In the genomic region with DNA sequence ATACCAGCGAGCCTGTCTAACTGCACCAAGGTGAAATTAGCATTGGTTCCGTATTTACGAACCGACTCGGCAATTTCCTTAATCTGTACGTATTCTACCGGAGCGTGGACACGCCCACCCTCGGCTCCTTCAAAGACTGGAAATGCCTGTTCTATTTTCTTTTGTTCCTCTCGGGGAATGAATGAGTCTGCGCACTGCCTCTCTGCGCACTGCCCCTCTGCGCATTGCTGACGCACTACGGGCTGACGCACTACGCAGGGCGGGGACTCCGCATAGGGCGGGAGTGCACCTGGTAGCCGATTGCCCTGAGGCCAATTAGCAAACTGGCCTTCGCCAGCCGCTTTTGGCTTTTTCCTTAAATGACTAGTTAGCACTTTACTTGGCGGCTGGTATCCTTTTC, we compare ENCODE assay signal across 12 mouse cellular contexts. TPM values are rescaled to one million over a fixed set of nuclear protein-coding genes. Genes with fewer than 3 reads are reported as not detected.
DNase-seq lines count a peak whose midpoint lies in the region; ATAC-seq and TF ChIP-seq lines count a peak whose summit lies in the region.
"Not testable (repeated sequence)": the region's sequence is repeated elsewhere in the genome, so short reads cannot be mapped to it uniquely, and the experiment has no call there.
"Had no signal": no experiment of that assay in that cellular context is flagged by ENCODE, and none has a peak within 500 bp of the region (broad histone marks: within the 10 kb centered on the region; RNA-seq: fewer than 3 reads in every experiment).

No protein-coding gene starts in this region.

- H3K79me2 ChIP-seq in macrophage (ENCODE audit: inconsistent target), result not testable (repeated sequence)

- TF ChIP-seq POLR2A in cortical plate, adult 2 months (IDR thresholded peaks at IDR 0.05; ENCODE audit: extremely low read depth, insufficient read depth, low read length); kidney, adult 2 months (IDR thresholded peaks at IDR 0.05; ENCODE audit: low read depth, low read length): not testable (repeated sequence)

- not testable (repeated sequence) for H3K9me3 ChIP-seq in forebrain, embryonic 15.5 days; heart, postnatal 0 days (replicated peaks; ENCODE audit: control insufficient read depth, low read length); limb, embryonic 15.5 days; neural tube, embryonic 15.5 days (replicated peaks)

- H3K4me3 ChIP-seq in cortical plate, adult 2 months (ENCODE audit: insufficient read depth, low read length), result peak overlapping the region; percentile 26
- H3K4me3 ChIP-seq in forebrain, embryonic 15.5 days, result peak overlapping the region; percentile 39
- H3K4me3 ChIP-seq in heart, postnatal 0 days (ENCODE audit: low read depth, low read length), result peak overlapping the region; percentile 35
- H3K4me3 ChIP-seq in kidney, adult 2 months (ENCODE audit: insufficient read depth, low read depth, low read length), result peak overlapping the region; percentile 32
- H3K4me3 ChIP-seq in limb, embryonic 15.5 days, result peak overlapping the region; percentile 34
- peak overlapping the region; percentile 26 for H3K4me3 ChIP-seq in macrophage (ENCODE audit: inconsistent target)
- H3K4me3 ChIP-seq in neural tube, embryonic 15.5 days (replicated peaks), result peak overlapping the region; percentile 36

- not testable (repeated sequence) for TF ChIP-seq CTCF in cortical plate, adult 2 months (IDR thresholded peaks at IDR 0.05; ENCODE audit: extremely low read depth, insufficient read depth, low read length); heart, postnatal 0 days (IDR thresholded peaks at IDR 0.05; ENCODE audit: low read depth); kidney, adult 2 months (conservative IDR thresholded peaks at IDR 0.05; ENCODE audit: insufficient read depth, insufficient read length, low read depth, low read length)

- ATAC-seq in forebrain, embryonic 15.5 days (replicated peaks); heart, postnatal 0 days (ENCODE audit: insufficient read depth, low read depth); limb, embryonic 15.5 days (ENCODE audit: insufficient number of reproducible peaks, low FRiP score, low TSS enrichment, low read depth); neural tube, embryonic 15.5 days (ENCODE audit: low FRiP score): not testable (repeated sequence)

- TF ChIP-seq EP300 in heart, postnatal 0 days (IDR thresholded peaks at IDR 0.05; ENCODE audit: low read depth), result not testable (repeated sequence)

- peak overlapping the region; percentile 31; the same call in 1 of the 2 replicates for H3K4me2 ChIP-seq in forebrain, embryonic 15.5 days (replicated peaks)
- peak overlapping the region; percentile 37; the same call in 1 of the 2 replicates for H3K4me2 ChIP-seq in heart, postnatal 0 days (ENCODE audit: low read depth, low read length)
- not testable (repeated sequence) for H3K4me2 ChIP-seq in limb, embryonic 15.5 days
- H3K4me2 ChIP-seq in neural tube, embryonic 15.5 days, result peak overlapping the region; percentile 34

- H3K9ac ChIP-seq in forebrain, embryonic 15.5 days (replicated peaks), result peak overlapping the region; percentile 40; the same call in 1 of the 2 replicates
- H3K9ac ChIP-seq in heart, postnatal 0 days (replicated peaks; ENCODE audit: low read depth, low read length); limb, embryonic 15.5 days; neural tube, embryonic 15.5 days (replicated peaks): not testable (repeated sequence)

- H3K27me3 ChIP-seq in forebrain, embryonic 15.5 days; heart, postnatal 0 days (ENCODE audit: control insufficient read depth, insufficient read depth, low read length); kidney, adult 2 months (replicated peaks; ENCODE audit: control insufficient read depth, insufficient read depth, low read length); limb, embryonic 15.5 days; neural tube, embryonic 15.5 days (replicated peaks): not testable (repeated sequence)

- DNase-seq in heart, postnatal 0 days (ENCODE audit: low spot score); kidney, adult 2 months: not testable (repeated sequence)

- not testable (repeated sequence) for H3K27ac ChIP-seq in cortical plate, adult 2 months (ENCODE audit: insufficient read depth, low read length); heart, postnatal 0 days (ENCODE audit: low read depth); kidney, adult 2 months (ENCODE audit: insufficient read depth, low read depth, low read length); macrophage
- H3K27ac ChIP-seq in forebrain, embryonic 15.5 days (replicated peaks), result peak overlapping the region; percentile 85
- peak overlapping the region; percentile 28; the same call in 1 of the 2 replicates for H3K27ac ChIP-seq in limb, embryonic 15.5 days
- H3K27ac ChIP-seq in neural tube, embryonic 15.5 days (replicated peaks), result peak overlapping the region; percentile 79

- not testable (repeated sequence) for H3K36me3 ChIP-seq in forebrain, embryonic 15.5 days; heart, postnatal 0 days (replicated peaks; ENCODE audit: control insufficient read depth, insufficient read depth, low read length); kidney, adult 2 months (ENCODE audit: control insufficient read depth, insufficient read depth, low read length); limb, embryonic 15.5 days; macrophage (ENCODE audit: inconsistent target); neural tube, embryonic 15.5 days

- WGBS in forebrain, embryonic 15.5 days, result 54% methylated on average over 11 of the region's 25 CpGs
- 27% methylated on average over 7 of the region's 25 CpGs for WGBS in heart, postnatal 0 days
- 45% methylated on average over 14 of the region's 25 CpGs for WGBS in kidney, adult 2 months
- WGBS in limb, embryonic 15.5 days, result 66% methylated on average over 4 of the region's 25 CpGs
- WGBS in macrophage (ENCODE audit: missing documents), result no CpG with 5 or more reads among the region's 25 CpGs
- WGBS in neural tube, embryonic 15.5 days, result 75% methylated on average over 3 of the region's 25 CpGs

- not testable (repeated sequence) for H3K4me1 ChIP-seq in cortical plate, adult 2 months (ENCODE audit: control insufficient read depth, insufficient read depth, low read length); forebrain, embryonic 15.5 days; heart, postnatal 0 days (ENCODE audit: control insufficient read depth, insufficient read depth); kidney, adult 2 months (ENCODE audit: control insufficient read depth, insufficient read depth, low read length); limb, embryonic 15.5 days
- H3K4me1 ChIP-seq in neural tube, embryonic 15.5 days, result peaks cover 12% of the 10 kb centered on the region

RNA-seq across cellular contexts. Expression of a gene that starts 4.6 kb away (rescaled TPM):
- 111 and 115 TPM in 2 replicates for polyA plus RNA-seq in cortical plate, adult 2 months (2012; rRNA removed)
- 118 and 120 TPM in 2 replicates for polyA plus RNA-seq in forebrain, embryonic 15.5 days (2015; fragmentation: Nextera tagmentation; extraction: Ambion mirVana)
- total RNA-seq in heart, postnatal 0 days (2014; rRNA removed; ENCODE audit: low replicate concordance), result 49.5 and 65.0 TPM in 2 replicates
- 22.4 and 27.4 TPM in 2 replicates for polyA plus RNA-seq in heart, postnatal 0 days (2015; fragmentation: Nextera tagmentation; extraction: Ambion mirVana)
- polyA plus RNA-seq in kidney, adult 2 months (2012; rRNA removed), result 34.1 and 37.7 TPM in 2 replicates
- polyA plus RNA-seq in limb, embryonic 15.5 days (2015; fragmentation: Nextera tagmentation; extraction: Ambion mirVana), result 57.7 and 61.5 TPM in 2 replicates
- total RNA-seq in macrophage (2018; cell fraction: chromatin; rRNA removed), result 10 to 100 TPM in 25 of 26 experiments, 1 to 10 TPM in 1; 9.8 to 41.9 (median 24.5) TPM
- 10 to 100 TPM; 48.4 to 85.7 (median 63.7) TPM for total RNA-seq in macrophage (2018; cell fraction: cytosol; rRNA removed)
- 10 to 100 TPM; 27.4 to 89.8 (median 55.4) TPM for total RNA-seq in macrophage (2018; cell fraction: nucleus; rRNA removed)
- 33.8 to 64.7 TPM (median 48.5 TPM) in 3 replicates for polyA plus RNA-seq in macrophage (2018)
- polyA plus RNA-seq in neural tube, embryonic 15.5 days (2015; fragmentation: Nextera tagmentation; extraction: Ambion mirVana), result 131 and 143 TPM in 2 replicates

RNA-seq across cellular contexts. Expression of a gene that starts 24.1 kb away (rescaled TPM):
- 1.4 and 1.5 TPM in 2 replicates for polyA plus RNA-seq in cortical plate, adult 2 months (2012; rRNA removed)
- polyA plus RNA-seq in forebrain, embryonic 15.5 days (2015; fragmentation: Nextera tagmentation; extraction: Ambion mirVana), result 0.57 and 0.59 TPM in 2 replicates
- total RNA-seq in heart, postnatal 0 days (2014; rRNA removed; ENCODE audit: low replicate concordance), result 0.97 TPM in 1 of 2 replicates, not detected in the other
- 0.10 and 0.12 TPM in 2 replicates for polyA plus RNA-seq in heart, postnatal 0 days (2015; fragmentation: Nextera tagmentation; extraction: Ambion mirVana)
- polyA plus RNA-seq in kidney, adult 2 months (2012; rRNA removed), result 0.04 and 0.06 TPM in 2 replicates
- 0.24 and 0.26 TPM in 2 replicates for polyA plus RNA-seq in limb, embryonic 15.5 days (2015; fragmentation: Nextera tagmentation; extraction: Ambion mirVana)
- not detected for total RNA-seq in macrophage (2018; cell fraction: chromatin; rRNA removed)
- total RNA-seq in macrophage (2018; cell fraction: cytosol; rRNA removed), result not detected
- not detected for total RNA-seq in macrophage (2018; cell fraction: nucleus; rRNA removed)
- polyA plus RNA-seq in macrophage (2018), result not detected in 3 replicates
- 3.6 and 4.2 TPM in 2 replicates for polyA plus RNA-seq in neural tube, embryonic 15.5 days (2015; fragmentation: Nextera tagmentation; extraction: Ambion mirVana)
- total RNA-seq: gastrocnemius, adult 8-10 months had no signal
- polyA plus RNA-seq: myocyte had no signal

RNA-seq across cellular contexts. Expression of a gene that starts 33.8 kb away (rescaled TPM):
- polyA plus RNA-seq in cortical plate, adult 2 months (2012; rRNA removed), result 11.9 and 12.4 TPM in 2 replicates
- 7.2 and 7.3 TPM in 2 replicates for polyA plus RNA-seq in forebrain, embryonic 15.5 days (2015; fragmentation: Nextera tagmentation; extraction: Ambion mirVana)
- 40.6 and 50.4 TPM in 2 replicates for total RNA-seq in heart, postnatal 0 days (2014; rRNA removed; ENCODE audit: low replicate concordance)
- 14.1 and 17.4 TPM in 2 replicates for polyA plus RNA-seq in heart, postnatal 0 days (2015; fragmentation: Nextera tagmentation; extraction: Ambion mirVana)
- 21.3 and 21.4 TPM in 2 replicates for polyA plus RNA-seq in kidney, adult 2 months (2012; rRNA removed)
- 8.3 and 10.1 TPM in 2 replicates for polyA plus RNA-seq in limb, embryonic 15.5 days (2015; fragmentation: Nextera tagmentation; extraction: Ambion mirVana)
- total RNA-seq in macrophage (2018; cell fraction: chromatin; rRNA removed), result 1 to 10 TPM; 1.9 to 8.9 (median 4.9) TPM
- 10 to 100 TPM in 11 of 26 experiments, 1 to 10 TPM in 15; 2.5 to 14.2 (median 9.2) TPM for total RNA-seq in macrophage (2018; cell fraction: cytosol; rRNA removed)
- total RNA-seq in macrophage (2018; cell fraction: nucleus; rRNA removed), result 10 to 100 TPM in 2 of 26 experiments, 1 to 10 TPM in 24; 2.4 to 11.2 (median 5.4) TPM
- 9.9 to 15.0 TPM (median 13.6 TPM) in 3 replicates for polyA plus RNA-seq in macrophage (2018)
- 8.0 and 9.5 TPM in 2 replicates for polyA plus RNA-seq in neural tube, embryonic 15.5 days (2015; fragmentation: Nextera tagmentation; extraction: Ambion mirVana)

RNA-seq across cellular contexts. Expression of a gene that starts 37.6 kb away (rescaled TPM):
- polyA plus RNA-seq in cortical plate, adult 2 months (2012; rRNA removed), result not detected in 2 replicates
- polyA plus RNA-seq in forebrain, embryonic 15.5 days (2015; fragmentation: Nextera tagmentation; extraction: Ambion mirVana), result 0.08 TPM in 1 of 2 replicates, not detected in the other
- total RNA-seq in heart, postnatal 0 days (2014; rRNA removed; ENCODE audit: low replicate concordance), result not detected in 2 replicates
- not detected in 2 replicates for polyA plus RNA-seq in heart, postnatal 0 days (2015; fragmentation: Nextera tagmentation; extraction: Ambion mirVana)
- polyA plus RNA-seq in kidney, adult 2 months (2012; rRNA removed), result 0.06 and 0.07 TPM in 2 replicates
- polyA plus RNA-seq in limb, embryonic 15.5 days (2015; fragmentation: Nextera tagmentation; extraction: Ambion mirVana), result not detected in 2 replicates
- total RNA-seq in macrophage (2018; cell fraction: chromatin; rRNA removed), result not detected
- total RNA-seq in macrophage (2018; cell fraction: cytosol; rRNA removed), result not detected
- not detected for total RNA-seq in macrophage (2018; cell fraction: nucleus; rRNA removed)
- not detected in 3 replicates for polyA plus RNA-seq in macrophage (2018)
- not detected in 2 replicates for polyA plus RNA-seq in neural tube, embryonic 15.5 days (2015; fragmentation: Nextera tagmentation; extraction: Ambion mirVana)
- total RNA-seq: adrenal gland, postnatal 4 days; gastrocnemius, adult 8-10 months; heart, postnatal 25 days; left cerebral cortex, adult 18-20 months had no signal
- polyA plus RNA-seq: myocyte had no signal

RNA-seq across cellular contexts. Expression of a gene that starts 52.3 kb away (rescaled TPM):
- polyA plus RNA-seq in cortical plate, adult 2 months (2012; rRNA removed), result 32.3 and 33.2 TPM in 2 replicates
- 14.2 TPM in 2 replicates for polyA plus RNA-seq in forebrain, embryonic 15.5 days (2015; fragmentation: Nextera tagmentation; extraction: Ambion mirVana)
- 44.0 and 71.9 TPM in 2 replicates for total RNA-seq in heart, postnatal 0 days (2014; rRNA removed; ENCODE audit: low replicate concordance)
- 13.8 and 14.5 TPM in 2 replicates for polyA plus RNA-seq in heart, postnatal 0 days (2015; fragmentation: Nextera tagmentation; extraction: Ambion mirVana)
- polyA plus RNA-seq in kidney, adult 2 months (2012; rRNA removed), result 27.8 and 31.6 TPM in 2 replicates
- 21.6 and 27.2 TPM in 2 replicates for polyA plus RNA-seq in limb, embryonic 15.5 days (2015; fragmentation: Nextera tagmentation; extraction: Ambion mirVana)
- total RNA-seq in macrophage (2018; cell fraction: chromatin; rRNA removed), result 100 to 1,000 TPM in 18 of 26 experiments, 10 to 100 TPM in 8; 57.7 to 179 (median 131) TPM
- total RNA-seq in macrophage (2018; cell fraction: cytosol; rRNA removed), result 10 to 100 TPM; 43.2 to 66.4 (median 60.0) TPM
- 100 to 1,000 TPM in 8 of 26 experiments, 10 to 100 TPM in 18; 44.3 to 138 (median 89.0) TPM for total RNA-seq in macrophage (2018; cell fraction: nucleus; rRNA removed)
- 47.7 to 51.9 TPM (median 49.8 TPM) in 3 replicates for polyA plus RNA-seq in macrophage (2018)
- 13.1 and 15.9 TPM in 2 replicates for polyA plus RNA-seq in neural tube, embryonic 15.5 days (2015; fragmentation: Nextera tagmentation; extraction: Ambion mirVana)
